Mouse (Mus musculus) limb, embryonic 11.5 days (tissue): ENCODE measurements around the gene Prim2. TPM values are rescaled to one million over a fixed set of nuclear protein-coding genes. Genes with fewer than 3 reads are reported as not detected.

ENCODE experiments used
- ATAC-seq: fragments of 200-750 bp; cut with Nextera tagmentation; 2 replicates; pipeline ENCODE4 v1.8.0; 2017; ENCODE audit warnings: low read depth; ENCODE audit not compliant: insufficient number of reproducible peaks, low FRiP score, low TSS enrichment
- DNase-seq: peaks from one replicate; pipeline ENCODE4 v3.0.0-alpha.2; 2015; ENCODE audit warnings: low spot score
- H3K27ac ChIP-seq: fragments of 300-500 bp; sonication (generic); replicated peaks from 2 replicates; pipeline ENCODE4 v1.5.1; 2014; ENCODE audit warnings: low read depth, mild to moderate bottlenecking, low read length
- H3K27me3 ChIP-seq: fragments of 300-500 bp; sonication (generic); 2 replicates; pipeline ENCODE4 v1.6.1; 2014; ENCODE audit warnings: mild to moderate bottlenecking, low read length, mixed read lengths; ENCODE audit not compliant: control insufficient read depth, insufficient read depth
- H3K36me3 ChIP-seq: fragments of 300-500 bp; sonication (generic); 2 replicates; pipeline ENCODE4 v1.6.1; 2014; ENCODE audit warnings: mild to moderate bottlenecking, low read length, moderate library complexity, mixed read lengths; ENCODE audit not compliant: control insufficient read depth, insufficient read depth
- H3K4me1 ChIP-seq: fragments of 300-500 bp; sonication (generic); 2 replicates; pipeline ENCODE4 v1.6.1; 2014; ENCODE audit warnings: low read length, mixed read lengths; ENCODE audit not compliant: control insufficient read depth, insufficient read depth
- H3K4me2 ChIP-seq: fragments of 300-500 bp; sonication (generic); 2 replicates; pipeline ENCODE4 v1.6.1; 2014; ENCODE audit warnings: low read depth, mild to moderate bottlenecking, moderate library complexity; ENCODE audit not compliant: severe bottlenecking
- H3K4me3 ChIP-seq: fragments of 300-500 bp; sonication (generic); 2 replicates; pipeline ENCODE4 v1.5.1; 2014; ENCODE audit warnings: low read depth, low read length
- H3K9ac ChIP-seq: fragments of 300-500 bp; sonication (generic); 2 replicates; pipeline ENCODE4 v1.6.1; 2014; ENCODE audit warnings: mild to moderate bottlenecking, low read length
- H3K9me3 ChIP-seq: fragments of 300-500 bp; sonication (generic); 2 replicates; pipeline ENCODE4 v1.6.1; 2016; ENCODE audit warnings: low read length; ENCODE audit not compliant: control insufficient read depth
- WGBS: fragments of 180-500 bp; shearing (Covaris S2); extraction: QIAGEN DNeasy Blood & Tissue Kit; methylation state at CpG from one replicate; pipeline ENCODE4 v1.1.7; 2014; 5-methylcytosine and 5-hydroxymethylcytosine counted together
- polyA plus RNA-seq: library from polyadenylated mRNA; unstranded; fragments of >200 nt; fragmentation: Nextera tagmentation; extraction: Ambion mirVana; gene quantifications from 2 replicates; pipeline ENCODE4 v1.2.1, GENCODE M21; 2014

Gene Prim2
- polyA plus RNA-seq, 1 experiment from 2014 or later, result 50.5 TPM

DNA sequence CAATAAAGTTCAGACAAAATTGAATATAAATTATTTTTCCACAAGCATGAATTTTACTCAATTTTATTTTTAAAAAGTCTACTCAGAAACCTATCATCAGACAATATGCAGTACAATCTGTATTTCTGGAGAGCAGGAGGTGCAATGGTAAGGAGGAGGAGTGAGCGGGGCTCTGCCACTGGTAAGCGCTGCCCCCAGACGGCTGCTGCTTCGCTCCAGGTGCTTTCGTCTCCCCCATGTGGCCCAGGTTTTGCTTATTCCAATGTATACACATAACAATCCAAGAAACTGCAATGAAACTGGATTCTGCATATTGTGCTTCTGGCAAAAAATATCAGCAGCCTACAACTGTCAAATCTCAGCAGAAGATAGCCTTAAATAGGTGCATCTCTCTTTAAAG, 146.4 kb downstream of the Prim2 start:
- ATAC-seq, result no peak
- no peak overlapping the region for H3K4me2 ChIP-seq
- H3K27me3 ChIP-seq, result no peaks in the 10 kb centered on the region
- H3K27ac ChIP-seq, result no peak overlapping the region
- no peak overlapping the region for H3K9ac ChIP-seq
- no peaks in the 10 kb centered on the region for H3K4me1 ChIP-seq
- 93% methylated on average over 5 of the region's 5 CpGs for WGBS
- no peak for DNase-seq
- H3K4me3 ChIP-seq, result no peak overlapping the region
- no peaks in the 10 kb centered on the region for H3K36me3 ChIP-seq
- H3K9me3 ChIP-seq, result no peaks in the 10 kb centered on the region

GRCm38 (mm10) chr1:33515124-33515523, 154.5 kb downstream of the Prim2 start:
- DNase-seq (no peak), ATAC-seq (no peak)
- H3K4me2 ChIP-seq, result no peak overlapping the region
- H3K27me3 ChIP-seq, result no peaks in the 10 kb centered on the region
- H3K36me3 ChIP-seq, result peaks cover 5% of the 10 kb centered on the region
- no peaks in the 10 kb centered on the region for H3K9me3 ChIP-seq
- 84% methylated on average over 8 of the region's 8 CpGs for WGBS
- no peak overlapping the region for H3K27ac ChIP-seq
- H3K4me1 ChIP-seq, result no peaks in the 10 kb centered on the region
- H3K4me3 ChIP-seq, result no peak overlapping the region
- H3K9ac ChIP-seq, result no peak overlapping the region

DNA sequence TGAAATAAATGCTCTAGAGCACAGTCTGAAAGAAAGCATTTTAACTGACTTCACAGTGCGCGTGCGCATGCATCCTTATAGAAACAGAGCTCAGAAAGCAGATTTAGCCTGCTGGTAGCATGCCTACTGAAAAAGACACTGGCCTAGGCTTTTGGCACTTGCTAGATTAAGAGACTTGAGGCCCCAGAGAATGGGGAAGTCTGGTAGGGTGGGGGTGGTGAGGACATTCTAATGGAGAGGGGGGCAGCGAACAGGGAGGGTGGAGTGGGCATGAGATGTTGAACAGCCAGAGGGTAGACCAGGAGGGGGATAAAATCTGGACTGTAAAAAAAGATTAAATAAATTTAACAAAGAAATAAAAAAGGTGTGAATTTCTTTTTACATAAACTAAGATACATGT, 158.3 kb downstream of the Prim2 start:
- H3K4me3 ChIP-seq, result no peak overlapping the region
- no peak overlapping the region for H3K9ac ChIP-seq
- no peak for DNase-seq
- H3K4me1 ChIP-seq, result no peaks in the 10 kb centered on the region
- H3K27ac ChIP-seq, result no peak overlapping the region
- H3K9me3 ChIP-seq, result no peaks in the 10 kb centered on the region
- ATAC-seq, result no peak
- H3K36me3 ChIP-seq, result peaks cover 5% of the 10 kb centered on the region
- over 99% methylated on average over 4 of the region's 4 CpGs for WGBS
- H3K4me2 ChIP-seq, result no peak overlapping the region
- H3K27me3 ChIP-seq, result no peaks in the 10 kb centered on the region

- no peak for ATAC-seq
- Histone ChIP-seq H3K4me3 (no peak overlapping the region), H3K36me3 (no peaks in the 10 kb centered on the region), H3K27ac (no peak overlapping the region), H3K4me2 (no peak overlapping the region), H3K4me1 (0 out of 2 replicates have a peak, but pooled peaks cover 2% of the 10 kb centered on the region), H3K9me3 (no peaks in the 10 kb centered on the region), H3K9ac (no peak overlapping the region), H3K27me3 (no peaks in the 10 kb centered on the region)
- DNase-seq, result no peak
- WGBS, result 93% methylated on average over 5 of the region's 5 CpGs
Observed at GRCm38 (mm10) chr1:33504371-33504770, 165.2 kb downstream of the Prim2 start.

DNA sequence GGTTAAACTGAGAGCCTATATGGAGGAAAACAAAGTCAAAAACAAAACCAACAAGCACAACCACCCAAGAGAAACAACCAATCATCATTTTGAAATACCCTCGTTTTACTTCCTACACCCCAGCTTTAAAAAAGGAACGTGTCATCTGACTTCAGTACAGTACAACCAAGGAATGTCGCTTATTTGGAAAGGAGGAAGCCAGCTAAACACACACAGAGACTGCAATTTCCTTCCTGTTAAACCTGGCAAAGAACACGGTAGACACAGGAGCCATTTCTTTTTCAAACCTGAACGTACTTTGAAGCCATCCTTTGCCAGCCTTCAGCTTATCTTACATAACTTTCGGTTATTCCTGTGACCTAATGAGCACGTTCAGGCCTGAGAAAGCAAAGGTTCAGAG, 166.7 kb downstream of the Prim2 start:
- no peak overlapping the region for H3K4me2 ChIP-seq
- no peak overlapping the region for H3K4me3 ChIP-seq
- no peak overlapping the region for H3K9ac ChIP-seq
- H3K36me3 ChIP-seq, result no peaks in the 10 kb centered on the region
- no peaks in the 10 kb centered on the region for H3K27me3 ChIP-seq
- DNase-seq, result no peak
- no peak overlapping the region for H3K27ac ChIP-seq
- ATAC-seq, result no peak
- 0 out of 2 replicates have a peak, but pooled peaks cover 2% of the 10 kb centered on the region for H3K4me1 ChIP-seq
- H3K9me3 ChIP-seq, result no peaks in the 10 kb centered on the region
- WGBS, result 44% methylated on average over 7 of the region's 7 CpGs

- Histone ChIP-seq H3K4me2 (no peak overlapping the region), H3K36me3 (no peaks in the 10 kb centered on the region), H3K27me3 (no peaks in the 10 kb centered on the region), H3K4me3 (no peak overlapping the region), H3K4me1 (0 out of 2 replicates have a peak, but pooled peaks cover 2% of the 10 kb centered on the region), H3K9ac (no peak overlapping the region), H3K27ac (no peak overlapping the region), H3K9me3 (no peaks in the 10 kb centered on the region)
- DNase-seq, result no peak
- ATAC-seq, result no peak
- WGBS, result 35% methylated on average over 1 of the region's 1 CpGs
Observed at GRCm38 (mm10) chr1:33502298-33502697, 167.3 kb downstream of the Prim2 start.

GRCm38 (mm10) chr1:33500111-33500510, 169.5 kb downstream of the Prim2 start:
- Histone ChIP-seq H3K27ac (no peak overlapping the region), H3K9me3 (no peaks in the 10 kb centered on the region), H3K36me3 (no peaks in the 10 kb centered on the region), H3K27me3 (no peaks in the 10 kb centered on the region), H3K4me2 (no peak overlapping the region), H3K4me1 (0 out of 2 replicates have a peak, but pooled peaks cover 2% of the 10 kb centered on the region), H3K4me3 (no peak overlapping the region), H3K9ac (no peak overlapping the region)
- no peak for DNase-seq
- WGBS, result 81% methylated on average over 9 of the region's 9 CpGs
- no peak for ATAC-seq

- no peak overlapping the region for H3K9ac ChIP-seq
- 0 out of 2 replicates have a peak, but pooled peaks cover 2% of the 10 kb centered on the region for H3K4me1 ChIP-seq
- H3K9me3 ChIP-seq, result no peaks in the 10 kb centered on the region
- no peak overlapping the region for H3K4me3 ChIP-seq
- H3K27ac ChIP-seq, result no peak overlapping the region
- DNase-seq (no peak), ATAC-seq (no peak)
- H3K4me2 ChIP-seq, result no peak overlapping the region
- no peaks in the 10 kb centered on the region for H3K36me3 ChIP-seq
- WGBS, result 91% methylated on average over 4 of the region's 4 CpGs
- H3K27me3 ChIP-seq, result no peaks in the 10 kb centered on the region
Observed at GRCm38 (mm10) chr1:33499603-33500002, 170.0 kb downstream of the Prim2 start.

- 84% methylated on average over 4 of the region's 4 CpGs for WGBS
- DNase-seq (no peak), ATAC-seq (no peak)
- no peak overlapping the region for H3K27ac ChIP-seq
- H3K9me3 ChIP-seq, result no peaks in the 10 kb centered on the region
- H3K36me3 ChIP-seq, result no peaks in the 10 kb centered on the region
- no peak overlapping the region for H3K9ac ChIP-seq
- no peaks in the 10 kb centered on the region for H3K27me3 ChIP-seq
- 0 out of 2 replicates have a peak, but pooled peaks cover 2% of the 10 kb centered on the region for H3K4me1 ChIP-seq
- no peak overlapping the region for H3K4me3 ChIP-seq
- no peak overlapping the region for H3K4me2 ChIP-seq
Observed at GRCm38 (mm10) chr1:33496128-33496527, 173.5 kb downstream of the Prim2 start.
